Mouse (Mus musculus): ENCODE measurements around the gene Wasf3. TPM values are rescaled to one million over a fixed set of nuclear protein-coding genes. Genes with fewer than 3 reads are reported as not detected.

The Wasf3 gene
- polyA plus RNA-seq (2014; fragmentation: Nextera tagmentation; extraction: Ambion mirVana) = 0.57 and 0.84 TPM in 2 replicates

DNA sequence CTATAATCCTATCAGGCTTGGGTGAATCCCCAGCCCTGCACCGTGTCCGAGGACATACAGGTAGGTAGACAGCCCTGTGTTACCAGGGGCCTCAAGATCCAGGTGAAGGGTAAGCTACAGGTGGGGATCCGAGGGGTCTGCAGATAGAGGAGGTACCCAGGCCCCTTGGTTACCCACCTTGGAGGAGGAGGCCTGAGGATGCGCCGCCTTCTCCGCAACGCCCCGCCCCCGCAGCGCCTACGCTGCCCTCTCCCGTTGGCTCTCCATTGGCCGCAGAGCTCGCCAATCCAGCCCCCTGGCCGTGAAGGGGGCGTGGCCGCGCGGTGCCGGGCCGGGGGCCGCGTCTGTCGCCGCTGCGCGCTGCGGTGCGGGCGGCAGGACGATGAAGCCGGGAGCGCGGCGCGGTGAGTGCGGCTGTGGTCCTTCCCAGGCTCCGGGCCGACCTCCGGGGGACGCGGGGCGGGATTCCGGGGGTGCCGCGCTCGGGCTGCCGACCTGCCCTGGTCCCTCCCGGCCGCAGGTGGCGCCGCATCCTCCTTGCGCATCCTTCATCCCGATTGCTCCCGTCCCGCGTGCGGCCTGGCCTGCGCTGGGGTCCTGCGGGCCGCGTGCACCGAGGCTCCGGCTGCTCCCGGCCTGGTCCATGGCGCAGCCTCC is at the start of gene Wasf3:
Gene Wasf3 (plus strand): TSS at position 51 of the 657 bp plus-strand sequence.
- no peak within 1 kb of the TSS for H3K27ac ChIP-seq (ENCODE audit: low read depth)
- peak within 1 kb of the TSS; percentile 61 for H3K4me3 ChIP-seq (ENCODE audit: low read depth, low read length)
- no peaks in the 10 kb centered on the region for H3K4me1 ChIP-seq (ENCODE audit: insufficient read depth)
- peak within 1 kb of the TSS; percentile 82 for H3K4me2 ChIP-seq
- DNase-seq (peak; percentile 88), ATAC-seq (ENCODE audit: insufficient read depth) (peak; percentile 97)
- no peaks in the 10 kb centered on the region; the same call in 1 of the 2 replicates for H3K9me3 ChIP-seq (ENCODE audit: low read depth, low read length)
- under 1% methylated on average over 66 of the region's 66 CpGs for WGBS
- H3K9ac ChIP-seq = peak within 1 kb of the TSS; percentile 42
- H3K27me3 ChIP-seq (ENCODE audit: insufficient read depth, low read length) = peaks cover 7% of the 10 kb centered on the region
- no peaks in the 10 kb centered on the region for H3K36me3 ChIP-seq (ENCODE audit: insufficient read depth)
- TF ChIP-seq CTCF (IDR thresholded peaks at IDR 0.05; ENCODE audit: low read depth) = no peak

GRCm38 (mm10) chr5:146338064-146338463 is 46.7 kb upstream of the Wasf3 start:
- Histone ChIP-seq H3K9ac (no peak overlapping the region), H3K9me3 (ENCODE audit: low read depth, low read length) (no peaks in the 10 kb centered on the region)

GRCm38 (mm10) chr5:146340037-146340436 is 44.7 kb upstream of the Wasf3 start:
- Histone ChIP-seq H3K9ac (no peak overlapping the region), H3K4me1 (ENCODE audit: insufficient read depth) (no peaks in the 10 kb centered on the region), H3K9me3 (ENCODE audit: low read depth, low read length) (no peaks in the 10 kb centered on the region), H3K27me3 (ENCODE audit: insufficient read depth, low read length) (no peaks in the 10 kb centered on the region), H3K36me3 (ENCODE audit: insufficient read depth) (no peaks in the 10 kb centered on the region), H3K27ac (ENCODE audit: low read depth) (no peak overlapping the region), H3K4me3 (ENCODE audit: low read depth, low read length) (no peak overlapping the region), H3K4me2 (no peak overlapping the region)
- WGBS = 72% methylated on average over 4 of the region's 4 CpGs
- DNase-seq (no peak), ATAC-seq (ENCODE audit: insufficient read depth) (no peak)
- no peak for TF ChIP-seq CTCF (IDR thresholded peaks at IDR 0.05; ENCODE audit: low read depth)

More at GRCm38 (mm10) chr5:146338064-146338463, 46.7 kb upstream of the Wasf3 start:
- Histone ChIP-seq H3K27me3 (ENCODE audit: insufficient read depth, low read length) (no peaks in the 10 kb centered on the region), H3K27ac (ENCODE audit: low read depth) (no peak overlapping the region), H3K4me2 (no peak overlapping the region), H3K4me1 (ENCODE audit: insufficient read depth) (no peaks in the 10 kb centered on the region), H3K4me3 (ENCODE audit: low read depth, low read length) (no peak overlapping the region), H3K36me3 (ENCODE audit: insufficient read depth) (no peaks in the 10 kb centered on the region)
- 54% methylated on average over 9 of the region's 9 CpGs for WGBS
- DNase-seq = no peak
- TF ChIP-seq CTCF (IDR thresholded peaks at IDR 0.05; ENCODE audit: low read depth) = no peak
- no peak for ATAC-seq (ENCODE audit: insufficient read depth)

DNA sequence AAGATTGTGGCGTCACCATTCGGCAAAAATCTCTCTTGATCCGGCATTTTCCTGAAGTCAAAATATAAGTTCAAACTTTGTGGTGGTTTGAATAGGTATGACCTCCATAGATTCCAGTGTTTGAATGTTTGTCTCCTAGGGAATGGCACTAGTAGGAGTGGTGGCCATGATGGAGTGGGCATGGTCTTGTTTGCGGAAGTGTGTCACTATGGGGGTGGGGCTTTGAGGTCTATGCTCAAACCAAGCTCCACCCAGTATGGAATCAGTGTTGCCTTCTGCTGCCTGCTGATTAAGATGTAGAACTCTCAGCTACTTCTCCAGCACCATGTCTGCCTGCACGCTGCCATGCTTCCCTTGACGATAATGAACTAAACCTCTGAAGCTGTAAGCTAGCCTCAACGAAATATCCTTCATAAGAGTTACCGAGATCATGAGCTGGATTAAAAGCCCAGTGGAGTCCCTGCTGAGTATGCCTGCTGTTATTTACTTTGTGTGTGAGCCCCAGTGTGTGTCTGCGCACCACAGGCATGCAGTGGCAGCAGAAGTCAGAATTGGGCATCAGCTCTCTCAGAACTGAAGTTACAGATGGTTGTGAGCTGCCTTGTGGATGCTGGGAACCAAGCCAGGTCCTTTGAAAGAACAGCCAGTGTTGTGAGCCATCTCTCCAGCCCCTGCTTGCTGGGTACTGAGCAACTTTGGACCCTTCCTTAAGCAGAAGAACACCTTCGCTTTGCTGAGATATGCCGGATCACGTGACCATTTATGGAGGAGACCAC is 39.7 kb upstream of the Wasf3 start:
- Histone ChIP-seq H3K27ac (ENCODE audit: low read depth) (no peak overlapping the region), H3K9me3 (ENCODE audit: low read depth, low read length) (no peaks in the 10 kb centered on the region), H3K9ac (no peak overlapping the region), H3K4me1 (ENCODE audit: insufficient read depth) (no peaks in the 10 kb centered on the region), H3K27me3 (ENCODE audit: insufficient read depth, low read length) (no peaks in the 10 kb centered on the region), H3K4me3 (ENCODE audit: low read depth, low read length) (no peak overlapping the region), H3K36me3 (ENCODE audit: insufficient read depth) (no peaks in the 10 kb centered on the region), H3K4me2 (no peak overlapping the region)
- DNase-seq (no peak), ATAC-seq (ENCODE audit: insufficient read depth) (no peak)
- no peak for TF ChIP-seq CTCF (IDR thresholded peaks at IDR 0.05; ENCODE audit: low read depth)
- 90% methylated on average over 12 of the region's 12 CpGs for WGBS

- no peak overlapping the region for H3K27ac ChIP-seq (ENCODE audit: low read depth)
- DNase-seq = no peak
- no peak for TF ChIP-seq CTCF (IDR thresholded peaks at IDR 0.05; ENCODE audit: low read depth)
- no peak overlapping the region for H3K4me3 ChIP-seq (ENCODE audit: low read depth, low read length)
- H3K9me3 ChIP-seq (ENCODE audit: low read depth, low read length) = no peaks in the 10 kb centered on the region
- no peak for ATAC-seq (ENCODE audit: insufficient read depth)
- H3K36me3 ChIP-seq (ENCODE audit: insufficient read depth) = no peaks in the 10 kb centered on the region
- WGBS = 67% methylated on average over 6 of the region's 6 CpGs
- H3K4me2 ChIP-seq = no peak overlapping the region
- H3K4me1 ChIP-seq (ENCODE audit: insufficient read depth) = no peaks in the 10 kb centered on the region
- no peak overlapping the region for H3K9ac ChIP-seq
- no peaks in the 10 kb centered on the region for H3K27me3 ChIP-seq (ENCODE audit: insufficient read depth, low read length)
Measured at GRCm38 (mm10) chr5:146347081-146347480, 37.7 kb upstream of the Wasf3 start.

- no peak for TF ChIP-seq CTCF (IDR thresholded peaks at IDR 0.05; ENCODE audit: low read depth)
- DNase-seq (no peak), ATAC-seq (ENCODE audit: insufficient read depth) (no peak)
- Histone ChIP-seq H3K27ac (ENCODE audit: low read depth) (no peak overlapping the region), H3K9me3 (ENCODE audit: low read depth, low read length) (no peaks in the 10 kb centered on the region), H3K4me1 (ENCODE audit: insufficient read depth) (no peaks in the 10 kb centered on the region), H3K9ac (no peak overlapping the region), H3K4me2 (no peak overlapping the region), H3K27me3 (ENCODE audit: insufficient read depth, low read length) (no peaks in the 10 kb centered on the region), H3K36me3 (ENCODE audit: insufficient read depth) (no peaks in the 10 kb centered on the region), H3K4me3 (ENCODE audit: low read depth, low read length) (no peak overlapping the region)
- 77% methylated on average over 3 of the region's 3 CpGs for WGBS
Measured at GRCm38 (mm10) chr5:146349183-146349582, 35.6 kb upstream of the Wasf3 start.

DNA sequence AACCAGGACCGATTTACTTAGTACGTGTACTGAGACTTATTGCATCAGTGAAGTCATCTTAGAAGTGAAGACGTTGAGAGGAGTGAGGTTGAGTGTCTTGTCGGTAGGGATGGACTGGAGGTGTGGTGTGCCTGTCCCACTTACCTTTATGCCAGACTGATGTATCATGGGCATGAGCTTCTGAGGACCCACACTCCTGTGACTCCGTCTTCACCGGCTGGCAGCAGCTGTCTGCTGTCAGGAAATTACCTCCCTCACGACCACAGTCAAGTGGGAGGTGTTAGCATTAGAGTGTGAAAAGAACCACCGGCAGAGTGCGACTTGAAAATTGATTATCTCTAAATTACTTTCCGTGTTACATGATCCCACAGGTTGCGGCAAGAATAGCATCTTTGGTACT is 34.0 kb upstream of the Wasf3 start:
- Histone ChIP-seq H3K36me3 (ENCODE audit: insufficient read depth) (no peaks in the 10 kb centered on the region), H3K9me3 (ENCODE audit: low read depth, low read length) (no peaks in the 10 kb centered on the region), H3K9ac (no peak overlapping the region), H3K27me3 (ENCODE audit: insufficient read depth, low read length) (no peaks in the 10 kb centered on the region), H3K4me3 (ENCODE audit: low read depth, low read length) (no peak overlapping the region), H3K4me2 (no peak overlapping the region), H3K27ac (ENCODE audit: low read depth) (no peak overlapping the region), H3K4me1 (ENCODE audit: insufficient read depth) (no peaks in the 10 kb centered on the region)
- 73% methylated on average over 11 of the region's 11 CpGs for WGBS
- DNase-seq = no peak
- ATAC-seq (ENCODE audit: insufficient read depth) = no peak
- TF ChIP-seq CTCF (IDR thresholded peaks at IDR 0.05; ENCODE audit: low read depth) = no peak
